Mouse (Mus musculus) inflammation-experienced regulatory T-cells (primary cell): ENCODE results near the gene Myzap. TPM values are rescaled to one million over a fixed set of nuclear protein-coding genes. Genes with fewer than 3 reads are reported as not detected.

Experiments
- polyA plus RNA-seq, 2 experiments: library from polyadenylated mRNA; unstranded; fragments of 100-300 nt; shearing (Covaris generic); gene quantifications; one replicate each; pipeline ENCODE4 v1.2.1; 2017

The Myzap gene
- under 1 TPM; 0.22 to 0.66 TPM for polyA plus RNA-seq

GRCm38 (mm10) chr9:71591938-71592548 lies at the start of gene Myzap:
TSS of gene Myzap (minus strand) at chr9:71592360.

GRCm38 (mm10) chr9:71485475-71486094 lies 106.6 kb downstream of the Myzap start, which contains the start of gene Polr2m:
TSS of gene Polr2m (minus strand) at chr9:71485935.

Other genes with a start within 250 kb of the Myzap start
- 100 to 1,000 TPM; 198 to 243 TPM for gene Polr2m, start 106.4 kb downstream of the Myzap start, polyA plus RNA-seq
- 1 to 10 TPM in 1 of 2 experiments, under 1 TPM in 1; 0.45 to 2.2 TPM for gene Cgnl1, start 179.2 kb upstream of the Myzap start, polyA plus RNA-seq